15 mouse cellular contexts compared by ENCODE assay signal in the genomic region with DNA sequence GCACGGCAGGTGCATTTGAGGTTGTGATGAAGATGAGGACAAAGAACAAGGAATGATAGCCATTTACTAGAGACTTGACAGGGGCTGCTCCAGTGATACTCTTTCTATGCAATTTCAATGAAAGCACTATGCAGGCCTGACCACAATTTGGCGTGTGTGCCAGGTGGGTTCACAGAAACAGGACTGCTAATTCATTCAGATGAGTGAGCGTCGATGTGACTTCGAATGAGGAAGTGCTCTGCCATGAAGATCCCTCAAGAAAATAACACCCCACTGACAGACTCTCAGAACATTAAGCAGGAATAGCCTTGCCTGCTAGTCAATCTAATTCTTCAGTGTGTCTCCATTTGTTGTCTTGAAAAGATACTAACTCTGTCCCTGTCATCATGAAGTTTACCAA.
"Had no signal": no experiment of that assay in that cellular context is flagged by ENCODE, and none has a peak within 500 bp of the region (broad histone marks: within the 10 kb centered on the region; RNA-seq: fewer than 3 reads in every experiment).

No protein-coding gene starts in this region.

- H3K4me1 ChIP-seq: megakaryocyte, embryonic 14.5 days; midbrain, embryonic 13.5 days; midbrain, embryonic 15.5 days; neural tube, embryonic 12.5 days; stomach, embryonic 15.5 days had no signal

- H3K9ac ChIP-seq: lung, embryonic 14.5 days; midbrain, embryonic 13.5 days; midbrain, embryonic 15.5 days; neural tube, embryonic 12.5 days; stomach, embryonic 15.5 days had no signal

- H3K36me3 ChIP-seq: midbrain, embryonic 13.5 days; midbrain, embryonic 15.5 days; neural tube, embryonic 12.5 days; stomach, embryonic 15.5 days had no signal

- H3K27ac ChIP-seq: midbrain, embryonic 13.5 days; midbrain, embryonic 15.5 days; neural tube, embryonic 12.5 days; stomach, embryonic 15.5 days; stomach, postnatal 0 days had no signal

- ATAC-seq: midbrain, embryonic 13.5 days; midbrain, embryonic 15.5 days had no signal

- H3K27me3 ChIP-seq: megakaryocyte, embryonic 14.5 days; midbrain, embryonic 13.5 days; midbrain, embryonic 15.5 days; neural tube, embryonic 12.5 days; stomach, embryonic 15.5 days had no signal

- H3K4me2 ChIP-seq: lung, embryonic 14.5 days; midbrain, embryonic 11.5 days; midbrain, embryonic 13.5 days; midbrain, embryonic 15.5 days; neural tube, embryonic 12.5 days; stomach, embryonic 15.5 days had no signal

- H3K9me3 ChIP-seq: megakaryocyte, embryonic 14.5 days; midbrain, embryonic 13.5 days; midbrain, embryonic 15.5 days; neural tube, embryonic 12.5 days; stomach, embryonic 15.5 days had no signal

- DNase-seq: lung, adult 18-20 months; lung, embryonic 14.5 days; lung, postnatal 10 days; lung, postnatal 4 days; right cerebral cortex, postnatal 14 days; thymus, adult 2 months; thymus, postnatal 25 days; thymus, postnatal 4 days had no signal

- H3K4me3 ChIP-seq: megakaryocyte, embryonic 14.5 days; midbrain, embryonic 13.5 days; midbrain, embryonic 15.5 days; neural tube, embryonic 12.5 days; stomach, embryonic 15.5 days had no signal
